Mouse (Mus musculus) forebrain, embryonic 14.5 days (tissue): ENCODE measurements at regions not wholly inside any gene's neighbourhood (a gene's known extent, or its start where the extent isn't known, plus 50 kb on each side); places are given as distances from the start of the nearest gene placed in this dataset.

ENCODE experiments used
- ATAC-seq: fragments of 200-750 bp; cut with Nextera tagmentation; 2 replicates; pipeline ENCODE4 v1.8.0; 2017; ENCODE audit warnings: mild to moderate bottlenecking, moderate library complexity
- DNase-seq: peaks from one replicate; pipeline ENCODE4 v3.0.0-alpha.2; 2015; ENCODE audit warnings: low spot score
- H3K27ac ChIP-seq: fragments of 300-500 bp; sonication (generic); 2 replicates; pipeline ENCODE4 v1.5.1; 2014; ENCODE audit warnings: low read depth, mild to moderate bottlenecking, control low read depth, low read length, moderate library complexity
- H3K27me3 ChIP-seq: fragments of 300-500 bp; sonication (generic); replicated peaks from 2 replicates; pipeline ENCODE4 v1.6.1; 2014; ENCODE audit warnings: low read length, control low read depth, mixed read lengths; ENCODE audit not compliant: control insufficient read depth, insufficient read depth
- H3K36me3 ChIP-seq: fragments of 300-500 bp; sonication (generic); 2 replicates; pipeline ENCODE4 v1.6.1; 2014; ENCODE audit warnings: low read length, control low read depth; ENCODE audit not compliant: control insufficient read depth, insufficient read depth
- H3K4me1 ChIP-seq: fragments of 300-500 bp; sonication (generic); 2 replicates; pipeline ENCODE4 v1.6.1; 2014; ENCODE audit warnings: antibody characterized with exemption, low read length, control low read depth; ENCODE audit not compliant: control insufficient read depth, insufficient read depth
- H3K4me2 ChIP-seq: fragments of 300-500 bp; sonication (generic); 2 replicates; pipeline ENCODE4 v1.6.1; 2014; ENCODE audit warnings: mild to moderate bottlenecking, control low read depth, low read length
- H3K4me3 ChIP-seq: fragments of 300-500 bp; sonication (generic); 2 replicates; pipeline ENCODE4 v1.5.1; 2014; ENCODE audit warnings: low read depth, low read length, control low read depth
- H3K9ac ChIP-seq: fragments of 300-500 bp; sonication (generic); 2 replicates; pipeline ENCODE4 v1.6.1; 2014; ENCODE audit warnings: mild to moderate bottlenecking, low read length, control low read depth, moderate library complexity
- H3K9me3 ChIP-seq: fragments of 300-500 bp; sonication (generic); replicated peaks from 2 replicates; pipeline ENCODE4 v1.6.1; 2016; ENCODE audit warnings: low read length, control low read depth, mixed read lengths; ENCODE audit not compliant: control insufficient read depth
- WGBS: fragments of 180-500 bp; shearing (Covaris S2); extraction: QIAGEN DNeasy Blood & Tissue Kit; methylation state at CpG from one replicate; pipeline ENCODE4 v1.1.7; 2014; 5-methylcytosine and 5-hydroxymethylcytosine counted together

DNA sequence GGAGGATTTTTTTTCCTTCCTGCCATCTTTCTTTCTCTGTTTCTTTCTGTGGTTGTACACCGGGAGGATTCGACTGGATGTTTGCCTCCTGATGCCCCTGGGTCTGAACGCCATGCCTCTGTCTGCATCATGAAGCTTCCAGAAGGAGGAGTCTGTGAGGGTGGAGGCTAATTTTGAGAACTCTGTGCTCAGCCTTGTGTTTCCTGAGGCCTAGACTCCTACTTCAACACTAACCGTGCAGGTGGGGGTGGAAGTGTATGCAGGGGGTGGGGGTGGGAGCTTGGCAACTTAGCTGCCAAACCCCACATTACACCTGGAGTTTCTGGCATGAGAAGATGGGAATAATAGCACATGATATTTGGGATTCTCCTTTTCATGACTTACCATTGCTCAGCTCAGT, 82.0 kb upstream of the Sorcs3 start:
- ATAC-seq, result no peak
- H3K4me2 ChIP-seq, result no peak overlapping the region
- H3K4me3 ChIP-seq, result no peak overlapping the region
- DNase-seq, result no peak
- H3K9me3 ChIP-seq, result no peaks in the 10 kb centered on the region
- no peaks in the 10 kb centered on the region for H3K27me3 ChIP-seq
- H3K9ac ChIP-seq, result no peak overlapping the region
- 62% methylated on average over 4 of the region's 4 CpGs for WGBS
- H3K4me1 ChIP-seq, result no peaks in the 10 kb centered on the region
- no peak overlapping the region for H3K27ac ChIP-seq
- H3K36me3 ChIP-seq, result no peaks in the 10 kb centered on the region

DNA sequence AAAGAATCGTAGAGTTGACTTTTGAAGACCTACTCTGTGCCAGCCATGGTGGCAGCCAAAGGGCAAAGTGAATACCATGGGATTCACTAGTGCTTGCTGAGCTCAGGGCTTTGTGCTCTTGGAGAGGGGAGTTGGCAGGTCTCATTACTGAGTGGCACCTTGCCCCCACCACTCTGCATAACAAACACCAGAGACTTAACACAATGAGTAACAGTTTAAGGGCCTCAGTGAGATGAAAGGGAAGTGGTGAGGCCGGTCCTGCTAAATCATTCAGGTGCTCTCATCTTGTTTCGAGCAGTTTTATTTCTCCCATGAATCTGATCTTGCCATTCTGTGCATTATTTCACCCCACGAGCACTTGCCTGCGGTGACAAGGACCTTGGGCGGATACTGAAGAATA, 80.1 kb upstream of the Sorcs3 start:
- H3K27me3 ChIP-seq, result no peaks in the 10 kb centered on the region

GRCm38 (mm10) chr19:48128089-48128488, 77.7 kb upstream of the Sorcs3 start:
- 47% methylated on average over 12 of the region's 12 CpGs for WGBS
- Histone ChIP-seq H3K9me3 (no peaks in the 10 kb centered on the region), H3K36me3 (no peaks in the 10 kb centered on the region), H3K27ac (no peak overlapping the region), H3K4me3 (no peak overlapping the region), H3K9ac (no peak overlapping the region), H3K4me2 (no peak overlapping the region), H3K4me1 (no peaks in the 10 kb centered on the region), H3K27me3 (no peaks in the 10 kb centered on the region)
- DNase-seq, result no peak
- no peak for ATAC-seq

More for the DNA sequence above, 80.1 kb upstream of the Sorcs3 start:
- no peaks in the 10 kb centered on the region for H3K4me1 ChIP-seq
- no peak overlapping the region for H3K27ac ChIP-seq
- DNase-seq (no peak), ATAC-seq (no peak)
- no peak overlapping the region for H3K4me2 ChIP-seq
- no peak overlapping the region for H3K9ac ChIP-seq
- no peaks in the 10 kb centered on the region for H3K9me3 ChIP-seq
- H3K4me3 ChIP-seq, result no peak overlapping the region
- WGBS, result 77% methylated on average over 6 of the region's 6 CpGs
- H3K36me3 ChIP-seq, result no peaks in the 10 kb centered on the region

GRCm38 (mm10) chr19:48136231-48136630, 69.6 kb upstream of the Sorcs3 start:
- DNase-seq, result no peak
- Histone ChIP-seq H3K4me3 (no peak overlapping the region), H3K4me2 (no peak overlapping the region), H3K27me3 (no peaks in the 10 kb centered on the region), H3K9ac (no peak overlapping the region), H3K27ac (no peak overlapping the region), H3K36me3 (no peaks in the 10 kb centered on the region), H3K9me3 (no peaks in the 10 kb centered on the region), H3K4me1 (no peaks in the 10 kb centered on the region)
- WGBS, result 93% methylated on average over 8 of the region's 8 CpGs
- ATAC-seq, result no peak

DNA sequence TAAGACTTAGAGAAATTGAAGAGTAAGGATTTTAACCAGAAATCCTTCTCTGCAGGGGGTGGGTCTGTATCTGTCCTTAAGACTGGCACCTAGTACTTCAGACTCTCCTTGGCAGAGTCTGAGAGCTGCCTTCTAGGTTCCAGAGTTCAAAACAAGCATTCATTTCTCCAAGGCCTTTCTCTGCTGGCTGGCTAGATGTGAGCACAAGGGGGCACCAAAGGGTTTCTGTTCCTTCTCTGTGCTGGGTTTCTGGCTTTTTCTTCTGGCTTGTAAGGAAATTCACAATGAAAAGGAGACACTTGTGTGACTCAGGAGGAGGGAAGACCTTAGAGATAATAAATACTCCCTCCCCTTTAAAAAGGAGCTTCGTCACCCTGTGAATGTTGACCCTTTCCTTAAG, 61.7 kb upstream of the Sorcs3 start:
- ATAC-seq (peak; percentile 58; the same call in 1 of the 2 replicates), DNase-seq (peak; percentile 78)
- no peaks in the 10 kb centered on the region for H3K9me3 ChIP-seq
- H3K27me3 ChIP-seq, result no peaks in the 10 kb centered on the region
- H3K9ac ChIP-seq, result no peak overlapping the region
- no peak overlapping the region for H3K27ac ChIP-seq
- no peaks in the 10 kb centered on the region for H3K4me1 ChIP-seq
- H3K36me3 ChIP-seq, result no peaks in the 10 kb centered on the region
- no peak overlapping the region for H3K4me2 ChIP-seq
- H3K4me3 ChIP-seq, result no peak overlapping the region
- 15% methylated on average over 1 of the region's 1 CpGs for WGBS
